Mouse (Mus musculus) MEL (cell line): ENCODE measurements around the gene Bloc1s5. TPM values are rescaled to one million over a fixed set of nuclear protein-coding genes. Genes with fewer than 3 reads are reported as not detected.
A peak's percentile ranks its signal among the peaks of the same experiment; 100 is the strongest.
"Not testable (repeated sequence)": the region's sequence is repeated elsewhere in the genome, so short reads cannot be mapped to it uniquely, and the experiment has no call there.

Source experiments
- DNase-seq: peaks from one replicate; pipeline ENCODE4 v3.0.0; 2011; ENCODE audit warnings: low read depth, low spot score
- H3K27ac ChIP-seq: 2 replicates; pipeline ENCODE4 v1.5.1; 2012; ENCODE audit warnings: low read depth, mild to moderate bottlenecking, control low read depth, low read length, moderate library complexity; ENCODE audit not compliant: control insufficient read depth
- H3K27me3 ChIP-seq, 2 experiments: fragments of 150-350 bp in 1 of 2; sonication (generic) in 1 of 2; 2 replicates each; pipeline ENCODE4 v1.6.1; 2012; ENCODE audit warnings: low read length in 2 of 2, mild to moderate bottlenecking in 2 of 2, improper control_type of control experiment in 1 of 2, moderate library complexity in 1 of 2; ENCODE audit not compliant: insufficient read depth in 2 of 2, control insufficient read depth in 1 of 2
- H3K36me3 ChIP-seq, 2 experiments: 2 replicates each; pipeline ENCODE4 v1.6.1; 2012 to 2014; ENCODE audit warnings: low read length in 2 of 2, improper control_type of control experiment in 1 of 2, inconsistent platforms in 1 of 2, mild to moderate bottlenecking in 1 of 2; ENCODE audit not compliant: insufficient read depth in 2 of 2, control insufficient read depth in 1 of 2
- H3K4me1 ChIP-seq, 2 experiments: fragments of 150-350 bp in 1 of 2; sonication (generic) in 1 of 2; 2 replicates each; pipeline ENCODE4 v1.6.1; 2012; ENCODE audit warnings: low read length in 2 of 2, improper control_type of control experiment in 1 of 2, mild to moderate bottlenecking in 1 of 2; ENCODE audit not compliant: insufficient read depth in 2 of 2, control insufficient read depth in 1 of 2
- H3K4me3 ChIP-seq, 2 experiments: fragments of 150-350 bp in 1 of 2; sonication (generic) in 1 of 2; 2 replicates each; pipeline ENCODE4 v1.5.1; 2012; ENCODE audit warnings: low read depth in 2 of 2, low read length in 2 of 2, mild to moderate bottlenecking in 2 of 2, moderate library complexity in 2 of 2, control low read depth in 1 of 2, improper control_type of control experiment in 1 of 2; ENCODE audit not compliant: control insufficient read depth in 1 of 2, insufficient read depth in 1 of 2
- H3K79me2 ChIP-seq: 2 replicates; pipeline ENCODE4 v1.6.1; 2012; ENCODE audit warnings: mild to moderate bottlenecking, low read length, moderate library complexity; ENCODE audit not compliant: control insufficient read depth, poor library complexity, insufficient read depth
- H3K9ac ChIP-seq: 2 replicates; pipeline ENCODE4 v1.6.1; 2012; ENCODE audit warnings: low read depth, mild to moderate bottlenecking, control low read depth, low read length, moderate library complexity; ENCODE audit not compliant: control insufficient read depth, poor library complexity, severe bottlenecking
- H3K9me3 ChIP-seq: fragments of 150-350 bp; sonication (generic); replicated peaks from 2 replicates; pipeline ENCODE4 v1.6.1; 2012; ENCODE audit warnings: mild to moderate bottlenecking, low read length, improper control_type of control experiment, moderate library complexity; ENCODE audit not compliant: insufficient read depth
- CHD1 ChIP-seq: IDR thresholded peaks from 2 replicates; pipeline ENCODE4 v1.6.1; 2012; ENCODE audit warnings: low read depth, mild to moderate bottlenecking, inconsistent platforms, low read length, improper control_type of control experiment
- ETS1 ChIP-seq: IDR thresholded peaks from 2 replicates; pipeline ENCODE4 v1.6.1; 2012; ENCODE audit warnings: low read depth, mild to moderate bottlenecking, inconsistent platforms, low read length, improper control_type of control experiment, moderate library complexity
- GABPA ChIP-seq: IDR thresholded peaks from 2 replicates; pipeline ENCODE4 v1.6.1; 2012; ENCODE audit warnings: low read depth, mild to moderate bottlenecking, inconsistent platforms, low read length, improper control_type of control experiment, moderate library complexity
- HCFC1 ChIP-seq: IDR thresholded peaks from 2 replicates; pipeline ENCODE4 v1.6.1; 2012; ENCODE audit warnings: low read depth, mild to moderate bottlenecking, inconsistent platforms, low read length, improper control_type of control experiment, moderate library complexity
- JUND ChIP-seq: IDR thresholded peaks from 2 replicates; pipeline ENCODE4 v1.6.1; 2011; ENCODE audit warnings: low read depth, mild to moderate bottlenecking, improper control_type of control experiment, low read length
- MAZ ChIP-seq: IDR thresholded peaks from 2 replicates; pipeline ENCODE4 v1.6.1; 2012; ENCODE audit warnings: low read depth, mild to moderate bottlenecking, inconsistent platforms, low read length, improper control_type of control experiment
- MXI1 ChIP-seq: IDR thresholded peaks from 2 replicates; pipeline ENCODE4 v1.6.1; 2011; ENCODE audit warnings: mild to moderate bottlenecking, low read depth, low read length, improper control_type of control experiment
- MYB ChIP-seq: IDR thresholded peaks from 2 replicates; pipeline ENCODE4 v1.6.1; 2011; ENCODE audit warnings: mild to moderate bottlenecking, low read depth, low read length, improper control_type of control experiment
- MYC ChIP-seq: IDR thresholded peaks from 2 replicates; pipeline ENCODE4 v1.6.1; 2011; ENCODE audit warnings: low read depth, mild to moderate bottlenecking, low read length, improper control_type of control experiment, moderate library complexity
- NRF1 ChIP-seq: IDR thresholded peaks from 2 replicates; pipeline ENCODE4 v1.6.1; 2014; ENCODE audit warnings: low read depth, mild to moderate bottlenecking, inconsistent platforms, low read length, improper control_type of control experiment, moderate library complexity; ENCODE audit not compliant: poor library complexity, insufficient read depth, severe bottlenecking
- POLR2A ChIP-seq, 2 experiments: IDR thresholded peaks; 2 replicates each; pipeline ENCODE4 v1.6.1; 2011 to 2012; ENCODE audit warnings: low read length in 2 of 2, mild to moderate bottlenecking in 2 of 2, control low read depth in 1 of 2, improper control_type of control experiment in 1 of 2, low read depth in 1 of 2, moderate library complexity in 1 of 2; ENCODE audit not compliant: control insufficient read depth in 1 of 2, insufficient read depth in 1 of 2, poor library complexity in 1 of 2
- POLR2AphosphoS5 ChIP-seq: IDR thresholded peaks from 2 replicates; pipeline ENCODE4 v1.6.1; 2012; ENCODE audit warnings: low read depth, borderline replicate concordance, mild to moderate bottlenecking, inconsistent platforms, low read length, moderate library complexity, mixed read lengths
- RCOR1 ChIP-seq: IDR thresholded peaks from 2 replicates; pipeline ENCODE4 v1.6.1; 2012; ENCODE audit warnings: low read depth, mild to moderate bottlenecking, inconsistent platforms, low read length, improper control_type of control experiment
- SIN3A ChIP-seq: IDR thresholded peaks from 2 replicates; pipeline ENCODE4 v1.6.1; 2012; ENCODE audit warnings: low read length, improper control_type of control experiment, inconsistent platforms
- polyA plus RNA-seq, 2 experiments: library from polyadenylated mRNA; stranded (reverse) in 1 of 2; unstranded in 1 of 2; fragments of >175 nt in 1 of 2; fragments of >200 nt in 1 of 2; gene quantifications; 2 replicates each; pipeline versions ENCODE4 v1.2.1 to v1.2.4; 2012; ENCODE audit warnings: low replicate concordance in 2 of 2, low read depth in 1 of 2; ENCODE audit not compliant: insufficient read length in 2 of 2, insufficient read depth in 1 of 2, missing spikeins in 1 of 2
- total RNA-seq: library from RNA; depleted of rRNA; stranded (reverse); fragments of 300-350 nt; gene quantifications from 2 replicates; pipeline ENCODE4 v1.2.3, GENCODE M21; 2012

Gene Bloc1s5
- total and polyA plus RNA-seq, 3 experiments, result 12.3 to 16.2 TPM; not detected in 1

DNA sequence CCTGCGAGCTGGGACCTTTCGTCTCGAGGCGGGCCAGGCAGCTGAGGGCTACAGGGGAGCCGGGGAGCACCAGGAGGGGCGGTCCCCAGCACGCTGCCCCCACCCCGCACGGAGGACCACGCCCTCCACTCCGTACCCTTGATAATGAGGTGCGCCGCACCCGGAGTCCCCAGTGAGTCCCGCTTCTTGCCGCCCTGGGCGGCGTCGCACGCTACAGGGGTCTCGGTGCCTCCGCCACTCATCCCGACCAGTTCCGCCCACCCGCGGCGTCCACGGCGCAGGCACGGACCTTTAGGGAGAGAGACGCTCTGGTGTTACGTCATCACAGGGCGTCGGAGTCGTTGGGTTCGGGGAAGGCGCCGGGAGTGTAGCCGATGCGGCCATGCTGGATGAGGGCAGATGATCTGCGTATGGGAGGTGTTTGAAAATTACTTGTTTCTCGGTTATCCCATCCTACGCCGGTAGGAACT is at the start of gene Bloc1s5 (continued):
- peak; percentile 77 to 85 for TF ChIP-seq POLR2A (IDR thresholded peaks at IDR 0.05; ENCODE audit: control insufficient read depth in 1 of 2, insufficient read depth in 1 of 2, low read depth in 1 of 2, low read length in 2 of 2, poor library complexity in 1 of 2)
- TF ChIP-seq MAZ, result peak; percentile 69; the same call in 1 of the 2 replicates
- TF ChIP-seq SIN3A, result peak; percentile 96

DNA sequence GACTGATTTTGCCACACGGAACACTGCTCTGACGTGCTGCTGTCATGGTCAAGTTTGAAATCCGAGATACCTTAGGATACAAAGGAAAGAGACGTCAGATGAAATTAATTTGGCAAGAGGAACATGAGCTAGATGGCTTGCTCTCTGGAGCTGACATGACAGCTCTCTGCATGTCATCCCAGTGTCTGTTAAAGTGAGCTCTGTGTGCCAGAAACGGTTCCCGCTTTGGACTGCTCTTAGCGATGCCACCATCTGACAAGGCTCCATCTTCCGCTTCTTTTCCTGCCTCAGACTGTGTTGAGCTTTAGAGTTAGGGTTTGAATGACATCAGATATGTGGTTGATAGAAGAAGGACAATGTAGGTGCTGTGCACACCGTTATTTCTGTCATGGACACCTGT is 37.4 kb upstream of the Bloc1s5 start:
- Histone ChIP-seq H3K9me3 (no peaks in the 10 kb centered on the region), H3K9ac (no peak overlapping the region), H3K4me3 (no peak overlapping the region), H3K27me3 (peaks cover 1 to 5% of the 10 kb centered on the region in 2 experiments; a peak in 3 of 4 replicates), H3K79me2 (no peaks in the 10 kb centered on the region), H3K27ac (no peak overlapping the region), H3K4me1 (no peaks in the 10 kb centered on the region), H3K36me3 (no peaks in the 10 kb centered on the region)
- DNase-seq, result no peak
- TF ChIP-seq MYC, result no peak
- TF ChIP-seq HCFC1, result no peak
- no peak for TF ChIP-seq MYB
- TF ChIP-seq GABPA, result no peak
- no peak for TF ChIP-seq MXI1
- no peak for TF ChIP-seq ETS1
- TF ChIP-seq CHD1, result no peak
- no peak for TF ChIP-seq NRF1
- no peak for TF ChIP-seq POLR2AphosphoS5
- TF ChIP-seq POLR2A (IDR thresholded peaks at IDR 0.05; ENCODE audit: control insufficient read depth in 1 of 2, insufficient read depth in 1 of 2, low read depth in 1 of 2, low read length in 2 of 2, poor library complexity in 1 of 2), result no peak
- TF ChIP-seq JUND, result no peak
- no peak for TF ChIP-seq RCOR1

- H3K4me1 ChIP-seq, H3K9me3 ChIP-seq, H3K9ac ChIP-seq, H3K27me3 ChIP-seq, H3K79me2 ChIP-seq, H3K36me3 ChIP-seq, DNase-seq, H3K4me3 ChIP-seq, H3K27ac ChIP-seq: not testable (repeated sequence)
These were observed 36.5 kb upstream of the Bloc1s5 start for GRCm38 (mm10) chr13:38671451-38671850.
